Mouse (Mus musculus) midbrain, embryonic 10.5 days (tissue): ENCODE measurements around the gene Gm29289. TPM values are rescaled to one million over a fixed set of nuclear protein-coding genes. Genes with fewer than 3 reads are reported as not detected.
"Not testable (repeated sequence)": the region's sequence is repeated elsewhere in the genome, so short reads cannot be mapped to it uniquely, and the experiment has no call there.

Source experiments
- DNase-seq: peaks from one replicate; pipeline ENCODE4 v3.0.0-alpha.2; 2017; ENCODE audit warnings: low spot score
- H3K27ac ChIP-seq: fragments of 300-500 bp; sonication (generic); replicated peaks from 2 replicates; pipeline ENCODE4 v1.5.1; 2016; ENCODE audit warnings: mild to moderate bottlenecking
- H3K27me3 ChIP-seq: fragments of 300-500 bp; sonication (generic); 2 replicates; pipeline ENCODE4 v1.6.1; 2016; ENCODE audit warnings: low read depth, mild to moderate bottlenecking; ENCODE audit not compliant: poor library complexity, severe bottlenecking
- H3K36me3 ChIP-seq: fragments of 300-500 bp; sonication (generic); 2 replicates; pipeline ENCODE4 v1.6.1; 2016; ENCODE audit warnings: mild to moderate bottlenecking, moderate library complexity
- H3K4me1 ChIP-seq: fragments of 300-500 bp; sonication (generic); 2 replicates; pipeline ENCODE4 v1.6.1; 2016
- H3K4me3 ChIP-seq: fragments of 300-500 bp; sonication (generic); 2 replicates; pipeline ENCODE4 v1.5.1; 2016; ENCODE audit warnings: mild to moderate bottlenecking, moderate library complexity
- H3K9me3 ChIP-seq: fragments of 300-500 bp; sonication (generic); replicated peaks from 2 replicates; pipeline ENCODE4 v1.6.1; 2016; ENCODE audit warnings: mild to moderate bottlenecking
- WGBS: fragments of 180-500 bp; shearing (Covaris S2); methylation state at CpG from one replicate; pipeline ENCODE4 v1.1.7; 2016; 5-methylcytosine and 5-hydroxymethylcytosine counted together
- polyA plus RNA-seq: library from polyadenylated mRNA; unstranded; fragments of >200 nt; fragmentation: Nextera tagmentation; extraction: Ambion mirVana; gene quantifications from 2 replicates; pipeline ENCODE4 v1.2.1, GENCODE M21; 2016

Gm29289 gene
- polyA plus RNA-seq: not detected in 2 replicates

DNA sequence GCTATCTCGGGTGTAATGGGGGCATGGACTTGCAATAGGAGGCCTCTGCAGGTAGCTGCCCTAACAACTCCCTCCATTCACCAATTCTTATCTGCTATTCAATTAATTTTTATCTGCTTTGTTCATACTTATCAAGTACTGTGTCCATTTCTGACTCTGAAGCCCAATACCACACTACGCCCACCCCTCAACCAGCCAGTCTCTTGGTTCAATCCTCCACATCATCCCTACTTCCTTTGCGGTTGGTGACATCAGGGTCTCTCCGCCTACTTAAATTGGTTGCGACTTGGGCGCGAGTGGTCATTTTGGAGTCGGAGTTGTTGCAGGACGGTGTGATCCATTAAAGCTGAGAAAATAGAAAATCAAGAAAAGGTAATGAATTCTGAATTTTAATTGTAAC, at the start of gene Gm29289:
Gm29289 (plus strand) TSS at position 301 of the 400 bp plus-strand sequence.
- not testable (repeated sequence) for DNase-seq, H3K27me3 ChIP-seq, H3K27ac ChIP-seq, H3K4me3 ChIP-seq, H3K4me1 ChIP-seq, H3K36me3 ChIP-seq, H3K9me3 ChIP-seq
- WGBS: no CpG with 5 or more reads among the region's 9 CpGs

DNA sequence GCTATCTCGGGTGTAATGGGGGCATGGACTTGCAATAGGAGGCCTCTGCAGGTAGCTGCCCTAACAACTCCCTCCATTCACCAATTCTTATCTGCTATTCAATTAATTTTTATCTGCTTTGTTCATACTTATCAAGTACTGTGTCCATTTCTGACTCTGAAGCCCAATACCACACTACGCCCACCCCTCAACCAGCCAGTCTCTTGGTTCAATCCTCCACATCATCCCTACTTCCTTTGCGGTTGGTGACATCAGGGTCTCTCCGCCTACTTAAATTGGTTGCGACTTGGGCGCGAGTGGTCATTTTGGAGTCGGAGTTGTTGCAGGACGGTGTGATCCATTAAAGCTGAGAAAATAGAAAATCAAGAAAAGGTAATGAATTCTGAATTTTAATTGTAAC, 31.7 kb upstream of the Gm29289 start, which contains the start of gene Gm10352:
Gm10352 (plus strand) TSS at position 301 of the 400 bp plus-strand sequence.
- not testable (repeated sequence) for DNase-seq, H3K27ac ChIP-seq, H3K4me3 ChIP-seq, H3K4me1 ChIP-seq, H3K27me3 ChIP-seq, H3K36me3 ChIP-seq, H3K9me3 ChIP-seq
- no CpG with 5 or more reads among the region's 9 CpGs for WGBS

Other genes starting within 250 kb of the Gm29289 start
- gene H2al2b, start 211.9 kb upstream of the Gm29289 start, polyA plus RNA-seq: not detected in 2 replicates
- gene Gm4064, start 136.4 kb upstream of the Gm29289 start, polyA plus RNA-seq: not detected in 2 replicates
- gene Rbmy, start 101.9 kb upstream of the Gm29289 start, polyA plus RNA-seq: not detected in 2 replicates
- not detected in 2 replicates for gene Gm10256, start 101.9 kb upstream of the Gm29289 start, polyA plus RNA-seq
- gene Gm10352, start 31.6 kb upstream of the Gm29289 start, polyA plus RNA-seq: not detected in 2 replicates